Mouse (Mus musculus): ENCODE measurements around the gene Efnb3. TPM values are rescaled to one million over a fixed set of nuclear protein-coding genes. Genes with fewer than 3 reads are reported as not detected.

The Efnb3 gene
- total RNA-seq, 2 experiments from 2014 or later = 9.4 to 9.6 TPM

GRCm38 (mm10) chr11:69516661-69517060, 43.3 kb downstream of the Efnb3 start:
- no peak for DNase-seq (ENCODE audit: low spot score in 2 of 2)

- no peak for DNase-seq (ENCODE audit: low spot score in 2 of 2)
Observed at GRCm38 (mm10) chr11:69516151-69516640, 43.8 kb downstream of the Efnb3 start.

- DNase-seq (ENCODE audit: low spot score in 2 of 2) = no peak
Observed at GRCm38 (mm10) chr11:69513840-69514239, 46.2 kb downstream of the Efnb3 start.

GRCm38 (mm10) chr11:69510796-69511496, 49.1 kb downstream of the Efnb3 start:
- no peak for DNase-seq (ENCODE audit: low spot score in 2 of 2)

Small RNAs within 50 kb of the gene (microRNA-seq; reads per million reads assigned to microRNA genes)
- not detected for gene Gm27493

Other genes starting within 250 kb of the Efnb3 start
- 10 to 100 TPM; 17.4 to 17.8 TPM for gene Cntrob, start 236.4 kb downstream of the Efnb3 start, total RNA-seq (2021)
- gene Trappc1, start 236.2 kb downstream of the Efnb3 start, total RNA-seq (2021) = 10 to 100 TPM; 80.3 to 82.5 TPM
- gene Kcnab3, start 233.9 kb downstream of the Efnb3 start, total RNA-seq (2021) = 10 to 100 TPM in 1 of 2 experiments, 1 to 10 TPM in 1; 9.7 to 10.4 TPM
- 10 to 100 TPM in 1 of 2 experiments, 1 to 10 TPM in 1; 9.4 to 10.6 TPM for gene Rnf227, start 219.7 kb downstream of the Efnb3 start, total RNA-seq (2021)
- 100 to 1,000 TPM; 164 to 190 TPM for gene Chd3, start 190.8 kb downstream of the Efnb3 start, total RNA-seq (2021)
- 100 to 1,000 TPM; 118 to 129 TPM for gene Naa38, start 164.7 kb downstream of the Efnb3 start, total RNA-seq (2021)
- gene Cyb5d1, start 164.6 kb downstream of the Efnb3 start, total RNA-seq (2021) = 10 to 100 TPM; 42.0 to 44.3 TPM
- gene Tmem88, start 162.0 kb downstream of the Efnb3 start, total RNA-seq (2021) = 10 to 100 TPM; 23.4 to 27.2 TPM
- gene Kdm6b, start 146.5 kb downstream of the Efnb3 start, total RNA-seq (2021) = 10 to 100 TPM; 48.7 to 52.5 TPM
- 1 to 10 TPM; 1.1 to 1.7 TPM for gene Dnah2, start 11.1 kb downstream of the Efnb3 start, total RNA-seq (2021)
- gene Wrap53, start 20.1 kb upstream of the Efnb3 start, total RNA-seq (2021) = 10 to 100 TPM; 13.0 to 13.1 TPM
- 100 to 1,000 TPM in 1 of 2 experiments, 10 to 100 TPM in 1; 92.4 to 101 TPM for gene Trp53, start 20.2 kb upstream of the Efnb3 start, total RNA-seq (2021)
- gene Atp1b2, start 45.7 kb upstream of the Efnb3 start, total RNA-seq (2021) = 10 to 100 TPM; 74.6 to 83.4 TPM
- under 1 TPM in 1 of 2 experiments, not detected in 1; 0.59 TPM for gene Shbg, start 57.7 kb upstream of the Efnb3 start, total RNA-seq (2021)
- 10 to 100 TPM; 18.3 to 20.9 TPM for gene Sat2, start 61.8 kb upstream of the Efnb3 start, total RNA-seq (2021)
- 100 to 1,000 TPM in 1 of 2 experiments, 10 to 100 TPM in 1; 89.3 to 111 TPM for gene Fxr2, start 72.8 kb upstream of the Efnb3 start, total RNA-seq (2021)
- under 1 TPM; 0.62 to 0.73 TPM for gene Sox15, start 95.1 kb upstream of the Efnb3 start, total RNA-seq (2021)
- 100 to 1,000 TPM; 107 to 119 TPM for gene Mpdu1, start 102.4 kb upstream of the Efnb3 start, total RNA-seq (2021)
- gene Cd68, start 105.9 kb upstream of the Efnb3 start, total RNA-seq (2021) = 10 to 100 TPM; 11.9 to 12.5 TPM
- 100 to 1,000 TPM; 640 to 673 TPM for gene Eif4a1, start 112.2 kb upstream of the Efnb3 start, total RNA-seq (2021)
- gene Senp3, start 121.9 kb upstream of the Efnb3 start, total RNA-seq (2021) = 10 to 100 TPM; 86.6 to 90.7 TPM
- 1 to 10 TPM; 4.2 to 5.2 TPM for gene Tnfsf13, start 125.6 kb upstream of the Efnb3 start, total RNA-seq (2021)
- 10 to 100 TPM; 23.0 to 23.1 TPM for gene Tnfsf12, start 135.6 kb upstream of the Efnb3 start, total RNA-seq (2021)
- gene Tnfsfm13, start 135.9 kb upstream of the Efnb3 start, total RNA-seq (2021) = 1 to 10 TPM; 3.1 to 4.6 TPM
- gene Polr2a, start 198.4 kb upstream of the Efnb3 start, total RNA-seq (2021) = 100 to 1,000 TPM in 1 of 2 experiments, 10 to 100 TPM in 1; 92.4 to 108 TPM
- not detected for gene Slc35g3, start 201.8 kb upstream of the Efnb3 start, total RNA-seq (2021)
- 10 to 100 TPM; 48.5 to 58.3 TPM for gene Zbtb4, start 205.7 kb upstream of the Efnb3 start, total RNA-seq (2021)
- gene Chrnb1, start 235.7 kb upstream of the Efnb3 start, total RNA-seq (2021) = 1 to 10 TPM; 3.6 to 4.0 TPM
- 1 to 10 TPM; 3.4 to 4.8 TPM for gene Fgf11, start 241.7 kb upstream of the Efnb3 start, total RNA-seq (2021)
- 1 to 10 TPM in 1 of 2 experiments, under 1 TPM in 1; 0.76 to 1.4 TPM for gene Tmem102, start 245.4 kb upstream of the Efnb3 start, total RNA-seq (2021)

Data from adrenal gland, postnatal 4 days (tissue).